Mouse (Mus musculus): Measurements from ENCODE around the gene Scn5a.

GRCm38 (mm10) chr9:119524511-119524910 is 54.3 kb downstream of the Scn5a start:
- no peak for TF ChIP-seq POLR2A (IDR thresholded peaks at IDR 0.05; ENCODE audit: control insufficient read depth, extremely low read depth, insufficient read depth, low read length, poor library complexity)
- no peak for TF ChIP-seq CTCF (IDR thresholded peaks at IDR 0.05; ENCODE audit: borderline replicate concordance, control insufficient read depth, extremely low read depth, insufficient read depth, low read length, poor library complexity)
